Comparison of ENCODE assay signal across 14 mouse cellular contexts in the genomic region with DNA sequence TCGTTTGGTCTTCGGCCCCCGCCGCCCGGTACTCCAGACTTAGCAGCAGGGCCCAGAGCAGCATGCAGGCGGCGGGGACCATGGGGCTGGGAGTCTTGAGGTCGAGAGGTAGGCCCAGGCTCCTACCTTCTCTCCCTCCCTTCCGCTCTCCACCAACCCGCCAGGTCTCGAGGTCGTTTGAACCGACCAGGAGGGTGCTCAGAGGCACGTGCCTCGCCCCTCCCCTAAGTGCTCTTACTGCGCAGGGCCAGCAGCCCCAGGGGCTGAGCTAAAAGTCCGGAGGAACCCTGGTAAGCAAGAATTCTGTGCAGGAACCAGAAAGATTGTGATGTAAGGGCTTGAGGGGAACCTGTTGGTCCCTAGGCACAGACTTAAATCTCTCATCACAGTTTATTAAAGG. TPM values are rescaled to one million over a fixed set of nuclear protein-coding genes. Genes with fewer than 3 reads are reported as not detected.
DNase-seq lines count a peak whose midpoint lies in the region; ATAC-seq and TF ChIP-seq lines count a peak whose summit lies in the region.
"Had no signal": no experiment of that assay in that cellular context is flagged by ENCODE, and none has a peak within 500 bp of the region (broad histone marks: within the 10 kb centered on the region; RNA-seq: fewer than 3 reads in every experiment).

No protein-coding gene starts in this region.

- H3K9me3 ChIP-seq in heart, embryonic 13.5 days = no peaks in the 10 kb centered on the region
- H3K9me3 ChIP-seq in lung, embryonic 16.5 days (ENCODE audit: control insufficient read depth, low read length) = no peaks in the 10 kb centered on the region
- H3K9me3 ChIP-seq in embryonic facial prominence, embryonic 14.5 days (ENCODE audit: control insufficient read depth, low read length) = no peaks in the 10 kb centered on the region
- no peaks in the 10 kb centered on the region for H3K9me3 ChIP-seq in liver, postnatal 0 days (ENCODE audit: low read length)

- H3K4me1 ChIP-seq in heart, embryonic 13.5 days = peaks cover 22% of the 10 kb centered on the region
- H3K4me1 ChIP-seq in lung, embryonic 16.5 days (replicated peaks; ENCODE audit: control insufficient read depth, insufficient read depth, low read length) = peaks cover 5% of the 10 kb centered on the region
- H3K4me1 ChIP-seq in embryonic facial prominence, embryonic 14.5 days (ENCODE audit: control insufficient read depth, insufficient read depth, low read length) = no peaks in the 10 kb centered on the region
- H3K4me1 ChIP-seq in liver, postnatal 0 days (ENCODE audit: insufficient read depth) = no peaks in the 10 kb centered on the region

- intact Hi-C loops in heart, postnatal 36 days (cut with DNase I) = no loop called here

- no peak for ATAC-seq in heart, embryonic 13.5 days (ENCODE audit: extremely low read depth, insufficient number of reproducible peaks, low FRiP score, low TSS enrichment)
- peak; percentile 76 for ATAC-seq in lung, embryonic 16.5 days (ENCODE audit: low read depth)
- peak; percentile 35; the same call in 1 of the 2 replicates for ATAC-seq in embryonic facial prominence, embryonic 14.5 days (ENCODE audit: low read depth)
- 0 out of 2 replicates have a peak, but pooled peaks have one; percentile 15 for ATAC-seq in liver, postnatal 0 days

- peaks cover 37% of the 10 kb centered on the region for H3K36me3 ChIP-seq in heart, embryonic 13.5 days
- H3K36me3 ChIP-seq in lung, embryonic 16.5 days (ENCODE audit: control insufficient read depth, insufficient read depth, low read length) = peaks cover 20% of the 10 kb centered on the region
- H3K36me3 ChIP-seq in embryonic facial prominence, embryonic 14.5 days (ENCODE audit: control insufficient read depth, insufficient read depth, low read length) = peaks cover 38% of the 10 kb centered on the region
- peaks cover 7% of the 10 kb centered on the region for H3K36me3 ChIP-seq in liver, postnatal 0 days (replicated peaks; ENCODE audit: insufficient read depth, low read length)

- no peak for DNase-seq in heart, postnatal 36 days
- no peak for DNase-seq in lung, postnatal 10 days
- DNase-seq in embryonic facial prominence, embryonic 14.5 days (ENCODE audit: low spot score) = no peak
- DNase-seq in liver, postnatal 0 days = no peak
- DNase-seq in B cell, adult 2 months = no peak
- DNase-seq in right cerebral cortex, postnatal 10 days (ENCODE audit: low spot score in 2 of 2) = no peak
- DNase-seq: right cerebral cortex, postnatal 25 days; thymus, postnatal 4 days had no signal

- no peaks in the 10 kb centered on the region for H3K27me3 ChIP-seq in heart, embryonic 13.5 days (replicated peaks)
- H3K27me3 ChIP-seq in lung, embryonic 16.5 days (ENCODE audit: control insufficient read depth, insufficient read depth, low read depth, low read length) = no peaks in the 10 kb centered on the region
- no peaks in the 10 kb centered on the region for H3K27me3 ChIP-seq in embryonic facial prominence, embryonic 14.5 days (replicated peaks; ENCODE audit: control insufficient read depth, insufficient read depth, low read length)
- no peaks in the 10 kb centered on the region for H3K27me3 ChIP-seq in liver, postnatal 0 days (ENCODE audit: insufficient read depth, low read length)

- peak overlapping the region; percentile 21; the same call in 1 of the 2 replicates for H3K4me3 ChIP-seq in heart, embryonic 13.5 days
- H3K4me3 ChIP-seq in lung, embryonic 16.5 days (ENCODE audit: low read length) = no peak overlapping the region
- no peak overlapping the region for H3K4me3 ChIP-seq in embryonic facial prominence, embryonic 14.5 days (ENCODE audit: low read depth, low read length)
- H3K4me3 ChIP-seq in liver, postnatal 0 days (ENCODE audit: low read depth, low read length) = no peak overlapping the region
- H3K4me3 ChIP-seq: erythroblast, embryonic 14.5 days had no signal

- H3K27ac ChIP-seq in heart, embryonic 13.5 days (replicated peaks) = no peak overlapping the region
- no peak overlapping the region for H3K27ac ChIP-seq in lung, embryonic 16.5 days (ENCODE audit: low read length)
- no peak overlapping the region for H3K27ac ChIP-seq in embryonic facial prominence, embryonic 14.5 days (replicated peaks; ENCODE audit: low read depth, low read length)
- H3K27ac ChIP-seq in liver, postnatal 0 days (ENCODE audit: low read depth) = no peak overlapping the region

- 28% methylated on average over 17 of the region's 17 CpGs for WGBS in heart, embryonic 13.5 days
- WGBS in lung, embryonic 16.5 days = 25% methylated on average over 17 of the region's 17 CpGs
- 31% methylated on average over 13 of the region's 17 CpGs for WGBS in embryonic facial prominence, embryonic 14.5 days
- 60% methylated on average over 14 of the region's 17 CpGs for WGBS in liver, postnatal 0 days (ENCODE audit: insufficient replicate concordance)

- peak overlapping the region; percentile 69 for H3K9ac ChIP-seq in heart, embryonic 13.5 days
- peak overlapping the region; percentile 39; the same call in 1 of the 2 replicates for H3K9ac ChIP-seq in lung, embryonic 16.5 days (ENCODE audit: low read length)
- H3K9ac ChIP-seq in embryonic facial prominence, embryonic 14.5 days (ENCODE audit: low read depth, low read length) = 0 out of 2 replicates have a peak overlapping the region, but pooled peaks have one; percentile 2
- no peak overlapping the region for H3K9ac ChIP-seq in liver, postnatal 0 days (replicated peaks)

- TF ChIP-seq EP300 in liver, postnatal 0 days (IDR thresholded peaks at IDR 0.05; ENCODE audit: low read depth) = no peak

- TF ChIP-seq CTCF in liver, postnatal 0 days (IDR thresholded peaks at IDR 0.05; ENCODE audit: low read depth) = no peak

- peak overlapping the region; percentile 52 for H3K4me2 ChIP-seq in heart, embryonic 13.5 days
- peak overlapping the region; percentile 24; the same call in 1 of the 2 replicates for H3K4me2 ChIP-seq in lung, embryonic 16.5 days (ENCODE audit: low read depth, low read length)
- H3K4me2 ChIP-seq in embryonic facial prominence, embryonic 14.5 days (ENCODE audit: low read depth, low read length) = peak overlapping the region; percentile 29
- H3K4me2 ChIP-seq in liver, postnatal 0 days (ENCODE audit: low read depth, low read length) = no peak overlapping the region

RNA-seq across cellular contexts. Expression of a gene that starts 0.5 kb away (rescaled TPM):
- polyA plus RNA-seq in heart, embryonic 13.5 days (2015; fragmentation: Nextera tagmentation; extraction: Ambion mirVana) = 0.24 and 0.37 TPM in 2 replicates
- total RNA-seq in heart, postnatal 36 days (2021) = not detected
- 0.29 and 0.50 TPM in 2 replicates for polyA plus RNA-seq in lung, embryonic 16.5 days (2015; fragmentation: Nextera tagmentation; extraction: Ambion mirVana)
- 0.38 and 0.41 TPM in 2 replicates for polyA plus RNA-seq in embryonic facial prominence, embryonic 14.5 days (2014; fragmentation: Nextera tagmentation; extraction: Ambion mirVana)
- 0.08 TPM in 1 of 2 replicates, not detected in the other for polyA plus RNA-seq in liver, postnatal 0 days (2015; fragmentation: Nextera tagmentation; extraction: Ambion mirVana)
- total RNA-seq: monocyte, adult 5-6 weeks had no signal
- polyA plus RNA-seq: erythroblast, embryonic 14.5 days had no signal

RNA-seq across cellular contexts. Expression of a gene that starts 8.9 kb away (rescaled TPM):
- polyA plus RNA-seq in heart, embryonic 13.5 days (2015; fragmentation: Nextera tagmentation; extraction: Ambion mirVana) = 11.0 and 11.5 TPM in 2 replicates
- total RNA-seq in heart, postnatal 36 days (2021) = 1 to 10 TPM; 6.1 to 8.5 TPM
- 12.0 TPM in 2 replicates for polyA plus RNA-seq in lung, embryonic 16.5 days (2015; fragmentation: Nextera tagmentation; extraction: Ambion mirVana)
- polyA plus RNA-seq in embryonic facial prominence, embryonic 14.5 days (2014; fragmentation: Nextera tagmentation; extraction: Ambion mirVana) = 36.9 and 37.2 TPM in 2 replicates
- 2.0 and 2.3 TPM in 2 replicates for polyA plus RNA-seq in liver, postnatal 0 days (2015; fragmentation: Nextera tagmentation; extraction: Ambion mirVana)

RNA-seq across cellular contexts. Expression of a gene that starts 10.1 kb away (rescaled TPM):
- polyA plus RNA-seq in heart, embryonic 13.5 days (2015; fragmentation: Nextera tagmentation; extraction: Ambion mirVana) = 0.23 and 0.24 TPM in 2 replicates
- total RNA-seq in heart, postnatal 36 days (2021) = not detected
- polyA plus RNA-seq in lung, embryonic 16.5 days (2015; fragmentation: Nextera tagmentation; extraction: Ambion mirVana) = 4.6 and 5.7 TPM in 2 replicates
- polyA plus RNA-seq in embryonic facial prominence, embryonic 14.5 days (2014; fragmentation: Nextera tagmentation; extraction: Ambion mirVana) = 6.1 and 6.9 TPM in 2 replicates
- polyA plus RNA-seq in liver, postnatal 0 days (2015; fragmentation: Nextera tagmentation; extraction: Ambion mirVana) = not detected in 2 replicates
- total RNA-seq: adrenal gland, adult 18-20 months; hematopoietic stem cell, adult 5-6 weeks; monocyte, adult 5-6 weeks had no signal
- polyA plus RNA-seq: erythroblast, embryonic 14.5 days had no signal

RNA-seq across cellular contexts. Expression of a gene that starts 12.4 kb away (rescaled TPM):
- polyA plus RNA-seq in heart, embryonic 13.5 days (2015; fragmentation: Nextera tagmentation; extraction: Ambion mirVana) = 51.6 and 52.3 TPM in 2 replicates
- total RNA-seq in heart, postnatal 36 days (2021) = 10 to 100 TPM; 20.4 to 22.8 TPM
- polyA plus RNA-seq in lung, embryonic 16.5 days (2015; fragmentation: Nextera tagmentation; extraction: Ambion mirVana) = 118 and 123 TPM in 2 replicates
- 111 and 125 TPM in 2 replicates for polyA plus RNA-seq in embryonic facial prominence, embryonic 14.5 days (2014; fragmentation: Nextera tagmentation; extraction: Ambion mirVana)
- polyA plus RNA-seq in liver, postnatal 0 days (2015; fragmentation: Nextera tagmentation; extraction: Ambion mirVana) = 31.7 and 32.3 TPM in 2 replicates

RNA-seq across cellular contexts. Expression of a gene that starts 23.2 kb away (rescaled TPM):
- 5.1 and 5.4 TPM in 2 replicates for polyA plus RNA-seq in heart, embryonic 13.5 days (2015; fragmentation: Nextera tagmentation; extraction: Ambion mirVana)
- 10 to 100 TPM; 10.9 to 11.7 TPM for total RNA-seq in heart, postnatal 36 days (2021)
- 10.0 and 10.2 TPM in 2 replicates for polyA plus RNA-seq in lung, embryonic 16.5 days (2015; fragmentation: Nextera tagmentation; extraction: Ambion mirVana)
- 7.8 and 8.0 TPM in 2 replicates for polyA plus RNA-seq in embryonic facial prominence, embryonic 14.5 days (2014; fragmentation: Nextera tagmentation; extraction: Ambion mirVana)
- 2.5 and 3.9 TPM in 2 replicates for polyA plus RNA-seq in liver, postnatal 0 days (2015; fragmentation: Nextera tagmentation; extraction: Ambion mirVana)
